Mouse (Mus musculus) liver, embryonic 14.5 days (tissue): ENCODE data around the gene Spata25. TPM values are rescaled to one million over a fixed set of nuclear protein-coding genes. Genes with fewer than 3 reads are reported as not detected.
A peak's percentile ranks its signal among the peaks of the same experiment; 100 is the strongest.

Experiments
- ATAC-seq: fragments of 200-750 bp; cut with Nextera tagmentation; 2 replicates; pipeline ENCODE4 v1.8.0; 2017; ENCODE audit warnings: moderate number of reproducible peaks, mild to moderate bottlenecking, moderate library complexity; ENCODE audit not compliant: insufficient read depth
- DNase-seq, 3 experiments: peaks; one replicate each; pipeline ENCODE4 v3.0.0-alpha.2; 2012 to 2013; ENCODE audit warnings: low read depth in 3 of 3, low spot score in 3 of 3
- H3K27ac ChIP-seq: fragments of 300-500 bp; sonication (generic); 2 replicates; pipeline ENCODE4 v1.5.1; 2014; ENCODE audit warnings: moderate library complexity, mild to moderate bottlenecking, control low read depth, inconsistent platforms
- H3K27me3 ChIP-seq: fragments of 300-500 bp; sonication (generic); 2 replicates; pipeline ENCODE4 v1.6.1; 2014; ENCODE audit warnings: mild to moderate bottlenecking, low read length, moderate library complexity; ENCODE audit not compliant: control insufficient read depth, insufficient read depth
- H3K36me3 ChIP-seq: fragments of 300-500 bp; sonication (generic); replicated peaks from 2 replicates; pipeline ENCODE4 v1.6.1; 2014; ENCODE audit warnings: low read depth; ENCODE audit not compliant: control insufficient read depth, insufficient read depth
- H3K4me1 ChIP-seq, 2 experiments: fragments of 200-500 bp in 1 of 2; fragments of 300-500 bp in 1 of 2; sonication (generic) in 1 of 2; replicated peaks; 2 replicates each; pipeline ENCODE4 v1.6.1; 2012 to 2014; ENCODE audit warnings: antibody characterized with exemption in 1 of 2, inconsistent platforms in 1 of 2, low read length in 1 of 2; ENCODE audit not compliant: control insufficient read depth in 2 of 2, insufficient read depth in 2 of 2
- H3K4me2 ChIP-seq: fragments of 300-500 bp; sonication (generic); 2 replicates; pipeline ENCODE4 v1.6.1; 2014; ENCODE audit warnings: low read depth, mild to moderate bottlenecking, control low read depth, moderate library complexity
- H3K4me3 ChIP-seq, 2 experiments: fragments of 200-500 bp in 1 of 2; fragments of 300-500 bp in 1 of 2; sonication (generic) in 1 of 2; 2 replicates each; pipeline ENCODE4 v1.5.1; 2012 to 2014; ENCODE audit warnings: low read depth in 2 of 2, low read length in 2 of 2, mild to moderate bottlenecking in 2 of 2, control low read depth in 1 of 2, inconsistent platforms in 1 of 2, moderate library complexity in 1 of 2; ENCODE audit not compliant: insufficient read depth in 1 of 2
- H3K9ac ChIP-seq: fragments of 300-500 bp; sonication (generic); replicated peaks from 2 replicates; pipeline ENCODE4 v1.6.1; 2014; ENCODE audit warnings: mild to moderate bottlenecking, control low read depth, moderate library complexity
- H3K9me3 ChIP-seq: fragments of 300-500 bp; sonication (generic); 2 replicates; pipeline ENCODE4 v1.6.1; 2016; ENCODE audit warnings: low read length, mixed read lengths; ENCODE audit not compliant: control insufficient read depth
- CTCF ChIP-seq: IDR thresholded peaks from 2 replicates; pipeline ENCODE4 v1.5.1; 2016; ENCODE audit warnings: antibody characterized with exemption, low read depth, control low read depth
- EP300 ChIP-seq: IDR thresholded peaks from 2 replicates; pipeline ENCODE4 v1.6.1; 2016; ENCODE audit warnings: antibody characterized with exemption, low read depth
- WGBS: fragments of 180-500 bp; shearing (Covaris S2); extraction: QIAGEN DNeasy Blood & Tissue Kit; methylation state at CpG from one replicate; pipeline ENCODE4 v1.1.7; 2014; ENCODE audit not compliant: insufficient replicate concordance; 5-methylcytosine and 5-hydroxymethylcytosine counted together
- polyA plus RNA-seq, 2 experiments: library from polyadenylated mRNA; depleted of rRNA in 1 of 2; stranded (reverse) in 1 of 2; unstranded in 1 of 2; fragments of >200 nt; fragmentation: Nextera tagmentation in 1 of 2; extraction: Ambion mirVana in 1 of 2; gene quantifications; 2 replicates each; pipeline versions ENCODE4 v1.2.1 to v1.2.3; 2012 to 2014

The Spata25 gene
- polyA plus RNA-seq, 2 experiments = not detected

GRCm38 (mm10) chr2:164817206-164817605 lies 11.1 kb downstream of the Spata25 start:
- Histone ChIP-seq H3K27ac (no peak overlapping the region), H3K4me1 (peaks cover 13 to 17% of the 10 kb centered on the region in 2 experiments), H3K36me3 (0 out of 2 replicates have a peak, but pooled peaks cover 2% of the 10 kb centered on the region), H3K4me2 (no peak overlapping the region), H3K9me3 (no peaks in the 10 kb centered on the region), H3K4me3 (no peak overlapping the region), H3K27me3 (no peaks in the 10 kb centered on the region), H3K9ac (no peak overlapping the region)
- ATAC-seq = no peak
- WGBS = 77% methylated on average over 6 of the region's 6 CpGs
- no peak for DNase-seq
- TF ChIP-seq CTCF (no peak), EP300 (no peak)

- Histone ChIP-seq H3K9ac (peak overlapping the region; percentile 32; the same call in 1 of the 2 replicates), H3K4me3 (no peak overlapping the region), H3K27ac (peak overlapping the region; percentile 56), H3K27me3 (no peaks in the 10 kb centered on the region), H3K4me1 (peaks cover 11 to 15% of the 10 kb centered on the region in 2 experiments), H3K9me3 (no peaks in the 10 kb centered on the region), H3K36me3 (0 out of 2 replicates have a peak, but pooled peaks cover 2% of the 10 kb centered on the region), H3K4me2 (peak overlapping the region; percentile 33)
- TF ChIP-seq EP300 (peak; percentile 73), CTCF (no peak)
- ATAC-seq (peak; percentile 79), DNase-seq (no peak)
- 46% methylated on average over 8 of the region's 8 CpGs for WGBS
These were observed 12.5 kb downstream of the Spata25 start for GRCm38 (mm10) chr2:164815821-164816220.

- peak; percentile 60 for ATAC-seq
- no peak for DNase-seq
- peak overlapping the region; percentile 32; the same call in 1 of the 2 replicates for H3K9ac ChIP-seq
- H3K4me1 ChIP-seq = peaks cover 11 to 15% of the 10 kb centered on the region in 2 experiments
- no peaks in the 10 kb centered on the region for H3K9me3 ChIP-seq
- H3K36me3 ChIP-seq = no peaks in the 10 kb centered on the region
- H3K4me3 ChIP-seq = no peak overlapping the region
- TF ChIP-seq CTCF (no peak), EP300 (no peak)
- WGBS = 46% methylated on average over 5 of the region's 5 CpGs
- H3K4me2 ChIP-seq = peak overlapping the region; percentile 33
- no peaks in the 10 kb centered on the region for H3K27me3 ChIP-seq
- H3K27ac ChIP-seq = peak overlapping the region; percentile 56
These were observed 13.0 kb downstream of the Spata25 start for GRCm38 (mm10) chr2:164815348-164815747.

DNA sequence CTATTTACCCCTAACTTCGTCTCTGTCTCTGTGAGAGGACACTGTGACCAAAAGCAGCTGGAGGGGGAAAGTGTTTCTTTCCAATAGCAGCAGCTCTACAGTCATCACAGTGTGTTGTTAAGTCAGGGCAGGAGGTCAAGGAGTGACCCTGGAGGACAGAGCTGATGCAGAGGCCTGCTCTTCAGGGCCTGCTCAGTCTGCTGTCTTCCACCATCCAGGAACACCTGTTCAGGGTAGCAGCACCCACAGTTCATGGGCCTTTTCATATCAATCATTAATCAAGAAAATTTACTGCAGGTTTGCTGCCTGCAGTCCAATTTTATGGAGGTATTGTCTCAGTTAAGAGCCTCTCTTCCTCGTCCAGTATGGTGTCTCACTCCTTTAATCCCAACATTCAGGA lies 14.8 kb downstream of the Spata25 start:
- H3K9ac ChIP-seq = no peak overlapping the region
- H3K4me3 ChIP-seq = no peak overlapping the region
- peaks cover 11 to 15% of the 10 kb centered on the region in 2 experiments for H3K4me1 ChIP-seq
- ATAC-seq (no peak), DNase-seq (no peak)
- H3K27ac ChIP-seq = no peak overlapping the region
- no peaks in the 10 kb centered on the region for H3K27me3 ChIP-seq
- WGBS = 68% methylated on average over 2 of the region's 2 CpGs
- no peaks in the 10 kb centered on the region for H3K9me3 ChIP-seq
- TF ChIP-seq CTCF = no peak
- TF ChIP-seq EP300 = no peak
- H3K36me3 ChIP-seq = 0 out of 2 replicates have a peak, but pooled peaks cover 2% of the 10 kb centered on the region
- no peak overlapping the region for H3K4me2 ChIP-seq

- DNase-seq = no peak
- Histone ChIP-seq H3K9me3 (no peaks in the 10 kb centered on the region), H3K27ac (no peak overlapping the region), H3K4me3 (0 out of 4 replicates have a peak overlapping the region, but pooled peaks of 1 of the 2 experiments have one; percentile 95), H3K4me2 (peak overlapping the region; percentile 7), H3K27me3 (no peaks in the 10 kb centered on the region), H3K36me3 (peaks cover 2% of the 10 kb centered on the region; the same call in 1 of the 2 replicates), H3K4me1 (peaks cover 12 to 13% of the 10 kb centered on the region in 2 experiments), H3K9ac (no peak overlapping the region)
- 67% methylated on average over 7 of the region's 7 CpGs for WGBS
- ATAC-seq = no peak
- TF ChIP-seq CTCF (no peak), EP300 (no peak)
These were observed 21.7 kb downstream of the Spata25 start for GRCm38 (mm10) chr2:164806614-164807013.
